Mouse (Mus musculus) stomach, embryonic 16.5 days (tissue): ENCODE results near the gene Slc25a33. TPM values are rescaled to one million over a fixed set of nuclear protein-coding genes. Genes with fewer than 3 reads are reported as not detected.

ENCODE experiments used
- ATAC-seq: fragments of 200-750 bp; cut with Nextera tagmentation; 2 replicates; pipeline ENCODE4 v1.8.0; 2017; ENCODE audit warnings: moderate number of reproducible peaks, moderate TSS enrichment; ENCODE audit not compliant: insufficient read depth, low FRiP score
- H3K27ac ChIP-seq: fragments of 300-500 bp; sonication (generic); 2 replicates; pipeline ENCODE4 v1.5.1; 2014; ENCODE audit warnings: low read length
- H3K27me3 ChIP-seq: fragments of 300-500 bp; sonication (generic); 2 replicates; pipeline ENCODE4 v1.6.1; 2014; ENCODE audit warnings: low read length, control low read depth, mixed read lengths; ENCODE audit not compliant: control insufficient read depth, insufficient read depth
- H3K36me3 ChIP-seq: fragments of 300-500 bp; sonication (generic); 2 replicates; pipeline ENCODE4 v1.6.1; 2014; ENCODE audit warnings: low read length; ENCODE audit not compliant: control insufficient read depth, insufficient read depth
- H3K4me1 ChIP-seq: fragments of 300-500 bp; sonication (generic); 2 replicates; pipeline ENCODE4 v1.6.1; 2014; ENCODE audit warnings: low read length, control low read depth, mixed read lengths; ENCODE audit not compliant: control insufficient read depth, insufficient read depth
- H3K4me2 ChIP-seq: fragments of 300-500 bp; sonication (generic); 2 replicates; pipeline ENCODE4 v1.6.1; 2014; ENCODE audit warnings: low read depth, low read length, mixed read lengths
- H3K4me3 ChIP-seq: fragments of 300-500 bp; sonication (generic); replicated peaks from 2 replicates; pipeline ENCODE4 v1.5.1; 2014; ENCODE audit warnings: mild to moderate bottlenecking, low read length
- H3K9ac ChIP-seq: fragments of 300-500 bp; sonication (generic); 2 replicates; pipeline ENCODE4 v1.6.1; 2014; ENCODE audit warnings: low read length
- H3K9me3 ChIP-seq: fragments of 300-500 bp; sonication (generic); replicated peaks from 2 replicates; pipeline ENCODE4 v1.6.1; 2016; ENCODE audit warnings: low read length, control low read depth; ENCODE audit not compliant: control insufficient read depth
- WGBS: fragments of 180-500 bp; shearing (Covaris S2); extraction: QIAGEN DNeasy Blood & Tissue Kit; methylation state at CpG from one replicate; pipeline ENCODE4 v1.1.7; 2014; 5-methylcytosine and 5-hydroxymethylcytosine counted together
- polyA plus RNA-seq: library from polyadenylated mRNA; unstranded; fragments of >200 nt; fragmentation: Nextera tagmentation; extraction: Ambion mirVana; gene quantifications from 2 replicates; pipeline ENCODE4 v1.2.1, GENCODE M21; 2015

The Slc25a33 gene
- polyA plus RNA-seq, 1 experiment from 2014 or later = 8.1 TPM

DNA sequence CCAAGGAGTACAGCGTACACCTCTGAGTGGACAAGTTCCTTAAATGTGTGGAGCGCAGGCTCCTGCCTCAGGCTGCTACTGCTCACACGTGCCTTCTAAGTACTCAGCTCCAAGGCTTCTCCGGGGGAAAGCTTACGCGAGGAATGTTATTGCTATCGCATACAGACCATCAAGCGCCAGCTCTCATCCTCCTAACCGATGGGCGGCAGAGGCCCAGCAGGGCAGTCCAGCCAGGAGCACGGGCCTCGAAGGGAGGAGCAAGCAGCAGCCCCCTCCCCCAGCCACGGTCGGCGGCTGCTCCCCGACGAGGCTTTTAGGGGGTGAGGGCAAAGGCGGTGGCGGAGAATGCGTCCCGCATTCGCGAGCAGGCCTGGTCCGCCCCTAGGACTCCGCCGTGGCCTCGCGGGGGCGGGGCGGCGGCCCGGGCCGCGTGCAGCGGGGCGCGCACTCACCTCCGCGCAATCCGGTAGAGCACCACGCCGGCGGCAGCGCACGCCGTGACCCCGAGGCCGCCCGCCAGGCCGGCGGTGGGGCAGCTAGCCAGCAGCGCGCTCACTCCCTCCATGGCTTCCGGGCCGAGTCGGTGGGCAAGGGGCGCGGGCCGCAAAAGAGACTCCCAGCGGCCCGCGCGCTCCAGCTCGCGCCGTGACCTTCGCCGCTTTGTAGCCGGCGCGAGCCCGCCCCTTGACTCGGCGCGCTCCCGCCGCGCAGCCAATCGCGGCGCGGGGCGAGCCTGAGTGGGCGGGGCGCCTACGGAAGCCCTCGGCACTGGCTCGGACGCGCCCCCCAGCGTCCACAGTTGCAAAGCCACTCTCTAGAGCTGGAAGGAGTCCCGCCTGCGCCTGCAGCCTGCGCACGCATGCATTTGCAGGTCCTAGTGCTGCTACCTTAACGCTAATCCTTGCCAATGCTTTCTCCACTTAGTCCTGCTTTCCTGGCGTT, 36.4 kb downstream of the Slc25a33 start, which contains the start of gene Tmem201:
Gene Tmem201 (minus strand): TSS at position 662 of the 942 bp plus-strand sequence.
- H3K27me3 ChIP-seq = no peaks in the 10 kb centered on the region
- H3K36me3 ChIP-seq = no peaks in the 10 kb centered on the region
- peaks cover 33% of the 10 kb centered on the region for H3K4me1 ChIP-seq
- peak; percentile 89 for ATAC-seq
- peak within 1 kb of the TSS; percentile 85 for H3K4me3 ChIP-seq
- peak within 1 kb of the TSS; percentile 63 for H3K27ac ChIP-seq
- WGBS = under 1% methylated on average over 97 of the region's 97 CpGs
- H3K9ac ChIP-seq = peak within 1 kb of the TSS; percentile 87
- no peaks in the 10 kb centered on the region for H3K9me3 ChIP-seq
- H3K4me2 ChIP-seq = peak within 1 kb of the TSS; percentile 88

DNA sequence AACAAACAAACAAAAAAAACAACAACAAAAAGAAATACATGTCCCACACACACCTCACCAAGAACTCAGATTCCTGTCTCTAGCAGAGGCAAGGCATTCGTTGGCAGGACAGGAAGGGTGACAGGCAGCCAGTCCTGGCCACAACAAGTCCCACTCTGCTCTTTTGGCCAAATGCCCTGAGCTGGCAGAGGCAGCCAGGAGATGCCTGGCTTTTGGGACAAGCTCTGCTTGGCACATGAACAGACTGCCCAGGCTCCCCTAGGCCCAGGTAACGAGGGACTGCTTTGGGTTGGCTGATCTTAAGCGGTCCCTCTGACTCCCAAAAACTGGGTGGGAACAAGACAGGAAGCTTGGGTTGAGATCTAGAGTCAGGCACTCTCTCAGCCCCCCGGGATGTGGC, 37.5 kb downstream of the Slc25a33 start:
- Histone ChIP-seq H3K27ac (no peak overlapping the region), H3K4me3 (peak overlapping the region; percentile 85), H3K9ac (peak overlapping the region; percentile 87), H3K4me2 (peak overlapping the region; percentile 88), H3K4me1 (peaks cover 37% of the 10 kb centered on the region), H3K9me3 (no peaks in the 10 kb centered on the region), H3K27me3 (no peaks in the 10 kb centered on the region), H3K36me3 (no peaks in the 10 kb centered on the region)
- WGBS = 27% methylated on average over 4 of the region's 4 CpGs
- ATAC-seq = no peak

GRCm38 (mm10) chr4:149735624-149736250, 38.3 kb downstream of the Slc25a33 start:
- no peak for ATAC-seq
- no peaks in the 10 kb centered on the region for H3K27me3 ChIP-seq
- H3K4me2 ChIP-seq = no peak overlapping the region
- peaks cover 37% of the 10 kb centered on the region for H3K4me1 ChIP-seq
- H3K9ac ChIP-seq = no peak overlapping the region
- no peak overlapping the region for H3K27ac ChIP-seq
- WGBS = 63% methylated on average over 5 of the region's 5 CpGs
- no peak overlapping the region for H3K4me3 ChIP-seq
- H3K36me3 ChIP-seq = no peaks in the 10 kb centered on the region
- H3K9me3 ChIP-seq = no peaks in the 10 kb centered on the region

GRCm38 (mm10) chr4:149734730-149735475, 39.2 kb downstream of the Slc25a33 start:
- H3K9me3 ChIP-seq = no peaks in the 10 kb centered on the region
- H3K9ac ChIP-seq = no peak overlapping the region; the same call in 1 of the 2 replicates
- WGBS = 70% methylated on average over 10 of the region's 10 CpGs
- no peak overlapping the region for H3K27ac ChIP-seq
- no peaks in the 10 kb centered on the region for H3K27me3 ChIP-seq
- peaks cover 37% of the 10 kb centered on the region for H3K4me1 ChIP-seq
- no peak overlapping the region for H3K4me3 ChIP-seq
- no peak for ATAC-seq
- H3K36me3 ChIP-seq = no peaks in the 10 kb centered on the region
- no peak overlapping the region for H3K4me2 ChIP-seq

DNA sequence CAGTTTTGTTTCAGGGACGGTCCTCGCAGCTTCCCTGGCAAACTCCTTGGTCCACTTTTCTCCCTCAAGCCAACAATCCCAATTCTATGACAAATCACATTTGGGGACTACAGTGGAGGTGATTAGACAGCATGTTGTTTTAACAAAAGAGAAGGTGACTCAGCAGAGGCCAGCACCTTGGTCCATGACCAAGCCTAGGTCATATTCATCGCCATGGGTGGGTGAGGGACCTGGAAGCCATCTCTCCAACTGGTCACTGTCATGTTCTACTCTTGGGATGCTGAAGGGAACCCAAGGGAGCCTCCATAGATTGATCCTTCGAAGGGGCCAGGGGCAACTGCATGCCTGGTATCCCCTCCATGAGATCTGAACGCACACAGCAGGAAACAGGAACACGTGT, 39.8 kb downstream of the Slc25a33 start:
- Histone ChIP-seq H3K9ac (no peak overlapping the region), H3K4me1 (peaks cover 37% of the 10 kb centered on the region), H3K4me3 (no peak overlapping the region), H3K27me3 (no peaks in the 10 kb centered on the region), H3K9me3 (no peaks in the 10 kb centered on the region), H3K36me3 (0 out of 2 replicates have a peak, but pooled peaks cover 4% of the 10 kb centered on the region), H3K4me2 (no peak overlapping the region), H3K27ac (no peak overlapping the region)
- ATAC-seq = no peak
- WGBS = 81% methylated on average over 6 of the region's 6 CpGs

GRCm38 (mm10) chr4:149733748-149734147, 40.3 kb downstream of the Slc25a33 start:
- peak overlapping the region; percentile 8; the same call in 1 of the 2 replicates for H3K27ac ChIP-seq
- H3K4me1 ChIP-seq = peaks cover 37% of the 10 kb centered on the region
- H3K4me3 ChIP-seq = no peak overlapping the region
- H3K36me3 ChIP-seq = 0 out of 2 replicates have a peak, but pooled peaks cover 4% of the 10 kb centered on the region
- H3K9me3 ChIP-seq = no peaks in the 10 kb centered on the region
- WGBS = 58% methylated on average over 6 of the region's 6 CpGs
- H3K4me2 ChIP-seq = no peak overlapping the region
- no peak for ATAC-seq
- H3K9ac ChIP-seq = 0 out of 2 replicates have a peak overlapping the region, but pooled peaks have one; percentile 8
- no peaks in the 10 kb centered on the region for H3K27me3 ChIP-seq

GRCm38 (mm10) chr4:149732800-149733199, 41.3 kb downstream of the Slc25a33 start:
- whole genome bisulfite sequencing = 54% methylated on average over 10 of the region's 10 CpGs
- ATAC-seq = no peak
- Histone ChIP-seq H3K27me3 (no peaks in the 10 kb centered on the region), H3K4me3 (no peak overlapping the region), H3K36me3 (peaks cover 5% of the 10 kb centered on the region; the same call in 1 of the 2 replicates), H3K9ac (peak overlapping the region; percentile 31; the same call in 1 of the 2 replicates), H3K4me1 (peaks cover 37% of the 10 kb centered on the region), H3K4me2 (no peak overlapping the region), H3K27ac (peak overlapping the region; percentile 6; the same call in 1 of the 2 replicates), H3K9me3 (no peaks in the 10 kb centered on the region)

DNA sequence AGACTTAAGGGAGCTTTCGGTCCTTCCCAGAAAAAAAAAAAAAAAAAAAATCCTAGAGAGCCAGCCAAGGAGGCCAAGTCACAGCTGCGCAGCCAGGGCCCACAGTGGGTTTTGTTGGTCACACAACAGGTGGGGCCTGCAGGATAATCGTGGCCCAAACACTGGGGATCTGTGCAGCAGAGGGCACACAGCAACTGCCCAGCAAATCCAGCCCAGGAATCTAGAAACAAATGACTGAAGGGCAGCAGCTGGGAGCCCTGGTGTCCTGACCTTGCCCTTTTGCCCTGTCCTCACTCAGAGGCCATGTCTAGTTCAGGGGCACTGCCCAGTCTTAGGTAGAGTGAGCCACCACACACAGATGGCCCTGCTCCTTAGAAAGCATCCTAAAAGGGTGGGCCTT, 41.8 kb downstream of the Slc25a33 start:
- 80% methylated on average over 3 of the region's 3 CpGs for WGBS
- no peak for ATAC-seq
- H3K4me3 ChIP-seq = no peak overlapping the region
- H3K4me2 ChIP-seq = no peak overlapping the region
- peaks cover 37% of the 10 kb centered on the region for H3K4me1 ChIP-seq
- H3K27ac ChIP-seq = peak overlapping the region; percentile 6; the same call in 1 of the 2 replicates
- H3K36me3 ChIP-seq = peaks cover 9% of the 10 kb centered on the region; the same call in 1 of the 2 replicates
- peak overlapping the region; percentile 31; the same call in 1 of the 2 replicates for H3K9ac ChIP-seq
- H3K27me3 ChIP-seq = no peaks in the 10 kb centered on the region
- H3K9me3 ChIP-seq = no peaks in the 10 kb centered on the region
